Mouse (Mus musculus) lung, postnatal 36 days (tissue): ENCODE results near the gene Olfr427.
"Not testable (repeated sequence)": the region's sequence is repeated elsewhere in the genome, so short reads cannot be mapped to it uniquely, and the experiment has no call there.

Experiments used
- DNase-seq: peaks from one replicate; pipeline ENCODE4 v3.0.0; 2022; ENCODE audit warnings: mixed read lengths

Gene Olfr427

DNA sequence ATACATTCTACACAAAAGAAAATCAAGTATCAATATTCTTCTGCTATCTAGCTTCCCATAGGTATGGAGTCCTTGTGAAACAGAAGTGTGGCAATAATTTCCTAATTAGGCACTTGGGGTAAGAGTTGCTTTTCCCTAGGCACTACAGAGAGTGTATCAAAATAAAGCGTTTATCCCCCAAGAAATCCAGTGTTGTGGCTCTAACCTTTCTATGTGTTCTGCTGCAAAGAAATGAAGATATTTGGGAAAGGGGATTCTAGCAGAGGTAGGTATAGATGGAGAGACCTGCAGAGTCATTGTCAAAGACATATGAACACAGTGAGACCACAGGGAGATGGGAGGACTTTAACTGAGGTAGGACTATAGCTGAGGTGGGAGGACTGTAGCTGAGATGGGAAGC, at the start of gene Olfr427:
Gene Olfr427 (plus strand): TSS at position 301 of the 400 bp plus-strand sequence.
- no peak for DNase-seq

DNA sequence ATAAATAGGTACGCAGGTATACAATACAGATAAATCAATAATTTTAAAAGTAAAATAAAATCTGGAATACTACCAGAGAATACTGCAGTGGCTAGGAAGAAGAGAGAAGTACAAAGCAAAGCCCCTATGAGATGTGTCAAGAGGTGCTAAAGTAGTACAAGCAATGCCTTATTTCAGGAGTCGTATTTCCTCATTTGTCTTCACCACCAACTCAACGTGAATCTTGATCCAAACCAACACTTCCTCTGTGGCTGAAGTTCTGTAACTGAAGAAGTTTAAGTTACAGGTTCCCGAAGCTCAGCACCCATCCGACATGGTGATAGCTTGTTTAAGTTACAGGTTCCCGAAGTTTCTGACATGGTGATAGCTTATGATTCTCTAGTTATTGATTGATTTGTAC, 48.5 kb upstream of the Olfr427 start:
- DNase-seq, result not testable (repeated sequence)

DNA sequence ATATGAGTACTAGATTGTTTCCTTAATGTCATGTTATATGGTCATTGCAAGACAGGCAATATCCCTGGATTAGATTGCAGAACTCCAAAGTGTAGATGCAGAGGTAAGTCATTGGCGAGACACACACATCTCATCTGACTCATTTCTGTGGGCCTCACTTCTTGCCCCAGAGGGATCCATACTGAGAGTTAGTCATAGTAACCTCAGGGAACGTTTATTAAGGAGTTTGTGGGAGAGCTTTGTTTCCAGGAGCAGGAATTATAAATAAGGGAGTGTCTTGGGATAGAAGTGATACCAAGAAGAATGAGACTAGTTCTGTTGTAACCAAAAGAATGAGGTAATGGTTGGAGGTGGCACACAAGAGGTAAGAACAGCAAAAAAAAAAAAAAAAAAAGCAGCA, 47.8 kb upstream of the Olfr427 start, which contains the start of gene Olfr432:
Gene Olfr432 (plus strand): TSS at position 313 of the 400 bp plus-strand sequence.
- DNase-seq, result no peak

DNA sequence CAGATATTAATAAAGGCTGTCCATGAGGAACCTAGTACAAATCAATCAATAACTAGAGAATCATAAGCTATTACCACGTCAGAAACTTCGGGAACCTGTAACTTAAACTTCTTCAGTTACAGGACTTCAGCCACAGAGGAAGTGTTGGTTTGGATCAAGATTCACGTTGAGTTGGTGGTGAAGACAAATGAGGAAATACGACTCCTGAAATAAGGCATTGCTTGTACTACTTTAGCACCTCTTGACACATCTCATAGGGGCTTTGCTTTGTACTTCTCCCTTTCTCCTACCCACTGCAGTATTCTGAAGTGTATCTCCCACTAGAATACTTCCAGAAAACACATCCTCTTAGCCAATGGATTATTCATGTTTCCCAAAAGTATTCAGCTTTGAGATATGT, 47.3 kb upstream of the Olfr427 start:
- not testable (repeated sequence) for DNase-seq

DNA sequence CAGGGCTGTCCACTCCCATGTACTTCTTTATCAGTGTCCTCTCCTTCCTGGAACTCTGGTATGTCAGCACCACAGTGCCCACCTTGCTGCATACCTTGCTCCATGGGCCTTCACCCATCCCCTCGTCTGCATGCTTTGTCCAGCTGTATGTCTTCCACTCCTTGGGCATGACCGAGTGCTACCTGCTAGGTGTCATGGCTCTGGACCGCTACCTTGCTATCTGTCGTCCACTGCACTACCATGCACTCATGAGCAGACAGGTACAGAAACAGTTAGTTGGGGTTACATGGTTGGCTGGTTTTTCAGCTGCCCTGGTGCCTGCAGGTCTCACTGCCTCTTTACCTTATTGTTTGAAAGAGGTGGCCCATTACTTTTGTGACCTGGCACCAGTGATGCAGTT, 46.2 kb upstream of the Olfr427 start:
- no peak for DNase-seq

DNA sequence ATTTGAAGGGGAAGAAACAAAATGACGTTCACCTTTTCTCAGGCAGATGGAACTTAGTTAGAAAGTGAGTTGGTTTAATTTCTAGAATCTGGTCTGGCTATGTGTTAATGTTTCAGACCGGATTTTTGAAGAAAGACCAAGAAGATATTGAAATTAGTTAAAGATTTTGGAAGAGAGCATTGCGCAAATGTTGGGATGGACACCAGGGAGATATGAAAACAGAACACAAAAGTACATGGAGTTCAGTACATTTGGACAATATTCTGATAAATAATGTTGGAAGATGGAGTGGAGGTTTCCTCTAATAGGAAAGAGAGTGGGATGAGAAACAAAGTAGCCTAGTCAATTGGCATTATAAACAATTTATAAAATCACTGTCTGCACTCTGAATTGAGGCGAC, 45.2 kb upstream of the Olfr427 start:
- DNase-seq, result no peak

DNA sequence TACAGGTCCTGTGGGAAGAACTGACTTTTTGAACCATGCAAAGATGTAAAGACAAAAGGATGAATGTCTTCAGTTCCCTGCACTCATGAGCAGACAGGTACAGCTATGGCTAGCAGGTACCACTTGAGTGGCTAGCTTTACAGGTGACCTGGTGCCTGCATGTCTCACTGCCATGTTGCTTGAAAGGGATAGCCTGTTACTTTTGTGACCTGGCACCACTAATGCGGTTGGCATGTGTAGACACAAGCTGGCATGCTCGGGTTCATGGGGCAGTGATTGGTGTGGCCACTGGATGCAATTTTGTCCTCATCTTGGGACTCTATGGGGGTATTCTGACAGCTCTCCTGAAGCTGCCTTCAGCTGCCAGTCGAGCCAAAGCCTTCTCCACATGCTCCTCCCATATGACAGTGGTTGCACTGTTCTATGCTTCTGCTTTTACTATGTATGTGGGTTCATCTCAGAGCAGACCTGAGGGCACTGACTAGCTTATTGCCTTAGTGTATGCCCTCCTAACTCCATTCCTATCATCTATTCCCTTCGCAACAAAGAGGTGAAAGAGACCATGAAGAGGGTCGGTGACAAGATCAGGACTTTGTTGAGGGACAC, 44.7 kb upstream of the Olfr427 start:
- no peak for DNase-seq

DNA sequence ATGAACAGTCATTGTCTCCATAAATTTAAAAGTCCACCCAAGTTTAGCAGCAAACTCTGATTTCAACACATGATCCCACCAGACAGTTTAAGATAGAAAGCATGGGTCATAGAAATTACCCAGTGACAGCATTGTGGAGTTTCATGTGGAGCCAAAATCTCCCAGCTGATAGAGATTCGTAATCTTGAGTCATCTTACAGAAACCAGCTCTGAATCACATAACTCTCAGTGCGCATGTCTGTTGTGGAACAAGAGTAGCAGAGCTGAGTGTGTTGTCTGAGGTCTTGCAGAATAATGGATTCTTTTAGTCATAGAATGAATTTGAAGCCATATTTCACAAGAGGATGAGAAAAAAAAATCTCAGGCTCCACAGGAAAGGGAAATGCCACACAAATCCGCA, 43.7 kb upstream of the Olfr427 start:
- DNase-seq, result no peak

DNA sequence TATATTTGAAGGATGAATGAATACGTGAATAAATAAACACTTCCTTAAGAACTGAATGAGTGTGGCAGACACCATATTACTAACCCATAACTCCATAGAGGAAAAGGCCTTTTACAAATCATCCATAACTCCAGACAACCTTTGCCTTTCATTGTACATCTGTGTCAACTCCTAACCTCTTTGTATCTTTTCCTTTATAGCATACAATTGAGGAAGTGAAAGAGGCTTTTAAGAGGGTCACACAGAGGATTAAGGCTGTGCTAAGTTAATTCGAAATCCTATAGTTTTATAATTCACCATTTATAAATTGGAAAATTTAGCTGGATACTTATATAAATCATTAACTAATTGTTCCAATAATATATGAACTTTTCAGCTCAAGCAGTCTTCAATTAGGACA, 41.4 kb upstream of the Olfr427 start:
- DNase-seq, result no peak

DNA sequence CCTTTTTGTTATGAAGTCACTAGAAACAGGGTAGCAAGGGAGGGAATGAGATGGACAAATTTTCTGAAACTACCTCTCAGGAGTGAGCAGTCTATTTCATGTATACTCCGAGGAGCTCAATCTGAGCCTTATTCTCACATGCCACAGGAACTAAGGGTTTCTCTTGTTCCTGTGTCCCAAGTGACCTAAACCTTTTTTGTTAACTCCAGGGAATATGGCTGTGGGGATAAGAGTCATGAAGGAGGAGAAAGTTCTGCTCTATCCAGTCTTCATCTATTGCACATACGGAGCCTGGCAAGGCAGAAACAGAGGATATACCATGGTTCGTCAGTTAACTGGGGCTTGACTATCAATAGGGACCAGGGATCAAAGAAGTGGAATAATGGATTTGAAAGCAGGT, 30.4 kb upstream of the Olfr427 start, which contains the start of gene Olfr430:
Gene Olfr430 (plus strand): TSS at position 301 of the 400 bp plus-strand sequence.
- no peak for DNase-seq

DNA sequence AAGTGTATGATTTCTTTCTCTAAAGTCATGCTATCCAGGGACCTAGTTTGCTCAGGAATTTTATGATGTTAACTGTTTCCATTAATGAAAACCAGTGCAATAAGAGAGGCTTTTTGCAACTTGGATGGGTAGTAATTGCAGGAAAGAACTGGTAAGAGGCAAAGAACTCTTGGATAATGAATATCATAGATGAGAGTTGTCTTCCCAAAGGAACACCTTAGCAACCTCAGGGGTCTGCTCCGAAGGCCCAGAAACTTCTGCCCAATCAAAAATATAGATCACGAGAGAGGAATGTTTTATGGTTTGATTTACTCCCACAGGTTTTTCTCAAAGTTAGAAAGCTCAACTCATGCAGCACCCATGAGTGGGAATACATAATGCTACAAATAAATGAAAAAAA, 12.7 kb upstream of the Olfr427 start, which contains the start of gene Olfr429:
Gene Olfr429 (plus strand): TSS at position 301 of the 400 bp plus-strand sequence.
- no peak for DNase-seq

DNA sequence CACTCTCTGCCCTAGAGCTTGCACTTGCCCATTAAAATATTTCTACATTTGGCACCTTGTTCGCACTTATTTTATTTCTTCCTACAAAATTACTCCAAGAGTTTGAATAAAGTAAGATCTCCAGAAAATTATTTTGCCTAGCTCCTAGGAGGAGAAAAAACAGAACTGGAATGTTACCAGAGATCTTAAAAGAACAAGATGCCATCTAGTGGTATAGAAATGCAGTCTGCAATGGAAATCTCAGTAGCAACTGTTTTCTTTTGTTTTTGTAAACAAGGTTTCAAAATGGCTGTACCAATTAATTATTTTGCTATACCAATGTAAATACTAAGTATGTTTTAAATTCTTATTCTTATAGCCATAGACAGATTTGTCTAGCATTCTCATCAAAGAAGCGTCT, 7.0 kb downstream of the Olfr427 start:
- no peak for DNase-seq

DNA sequence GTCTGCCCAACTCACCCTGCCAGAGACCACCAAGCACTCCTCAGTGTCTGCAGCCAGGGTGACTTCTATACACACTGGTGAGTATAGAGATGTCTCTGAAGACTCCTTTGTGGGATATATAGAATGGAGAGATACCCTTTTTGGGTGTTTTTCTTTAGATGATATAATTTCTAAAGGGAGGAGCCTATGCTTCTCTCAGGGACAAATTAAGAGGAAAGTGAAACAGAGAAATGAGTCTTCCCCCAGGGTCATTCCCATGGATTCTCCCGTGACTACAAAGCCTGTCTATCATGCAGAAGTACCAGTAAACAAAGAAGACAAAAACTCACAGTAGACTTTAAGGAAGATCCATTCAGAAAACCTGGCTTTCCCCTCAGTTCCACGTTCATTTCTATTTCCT, 24.4 kb downstream of the Olfr427 start, which contains the start of gene Olfr231:
Gene Olfr231 (minus strand): TSS at position 101 of the 400 bp plus-strand sequence.
- DNase-seq, result no peak

DNA sequence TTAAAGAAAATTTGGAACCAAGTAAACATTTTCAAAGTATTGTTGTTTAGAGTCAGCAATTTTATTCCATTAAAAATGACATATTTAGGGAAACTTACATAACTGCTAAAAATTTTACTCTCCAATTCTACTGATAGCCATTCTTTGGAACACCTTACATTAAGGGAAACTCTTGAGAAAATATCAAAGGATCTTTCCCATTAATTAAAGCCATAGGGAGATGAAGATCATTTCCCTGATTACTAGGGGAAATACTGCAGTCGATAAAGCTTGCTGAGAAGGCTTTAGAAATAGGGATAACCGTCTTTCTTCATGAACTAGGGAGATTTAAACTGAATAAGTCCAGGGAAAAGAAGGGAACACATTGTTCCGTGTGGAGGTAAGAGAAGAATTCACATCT, 34.5 kb downstream of the Olfr427 start, which contains the start of gene Olfr424:
Gene Olfr424 (plus strand): TSS at position 301 of the 400 bp plus-strand sequence.
- DNase-seq, result no peak

DNA sequence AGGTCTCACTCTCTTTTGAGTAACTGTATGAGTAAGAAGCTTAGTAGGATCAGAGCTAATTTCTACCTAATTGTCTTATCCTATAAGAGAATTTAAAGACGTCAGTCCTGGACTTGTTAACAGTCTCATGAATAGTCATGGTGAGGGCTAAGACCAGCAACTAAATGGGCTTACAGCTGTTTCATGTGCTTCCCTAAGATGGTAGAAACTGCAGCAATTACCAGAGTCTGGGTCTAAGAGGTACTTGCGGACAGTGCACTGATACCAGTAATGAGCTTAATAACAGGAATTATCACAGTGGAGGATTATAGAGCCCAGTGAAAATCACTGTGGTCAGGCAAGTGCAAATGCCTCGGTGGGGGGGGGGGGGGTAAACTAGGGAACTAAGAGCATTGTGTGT, 35.3 kb downstream of the Olfr427 start:
- DNase-seq, result no peak

DNA sequence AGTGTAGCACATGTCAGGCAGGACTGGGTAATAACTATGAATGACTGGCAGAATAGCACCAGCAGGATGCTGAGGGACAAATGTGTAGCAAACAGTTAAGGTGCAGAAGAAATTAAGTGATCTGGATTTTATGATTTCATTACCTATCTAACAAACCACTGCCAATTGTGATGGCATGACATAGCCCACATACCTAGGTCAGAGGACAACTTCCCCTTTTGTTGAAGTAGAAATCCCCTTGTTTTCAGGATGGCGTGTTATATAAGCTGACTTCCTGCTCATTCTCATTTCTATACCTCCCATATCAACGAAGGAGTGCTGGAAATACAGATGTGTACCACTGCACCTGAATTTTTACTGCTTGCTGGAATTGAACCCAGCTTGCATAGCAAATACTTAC, 44.7 kb downstream of the Olfr427 start:
- DNase-seq, result no peak

DNA sequence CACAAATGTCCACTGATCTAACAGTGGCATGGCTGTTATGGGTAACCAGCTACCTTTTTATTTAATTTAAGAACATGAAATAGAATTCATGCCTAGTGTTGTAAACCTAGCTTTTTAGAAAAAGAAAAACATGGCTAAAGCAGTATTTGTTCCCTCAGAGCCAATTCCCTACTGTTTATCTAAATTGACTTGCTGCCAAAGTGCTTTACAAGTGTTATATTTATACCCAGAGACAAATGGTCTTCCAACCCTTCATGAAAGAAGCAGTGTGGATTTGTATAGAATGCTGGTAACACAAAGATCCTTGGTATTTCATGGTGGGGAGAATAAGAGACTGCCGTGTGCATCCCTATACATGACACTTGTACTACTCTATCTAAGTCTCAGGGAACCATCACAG, 50.0 kb downstream of the Olfr427 start:
- DNase-seq, result no peak

DNA sequence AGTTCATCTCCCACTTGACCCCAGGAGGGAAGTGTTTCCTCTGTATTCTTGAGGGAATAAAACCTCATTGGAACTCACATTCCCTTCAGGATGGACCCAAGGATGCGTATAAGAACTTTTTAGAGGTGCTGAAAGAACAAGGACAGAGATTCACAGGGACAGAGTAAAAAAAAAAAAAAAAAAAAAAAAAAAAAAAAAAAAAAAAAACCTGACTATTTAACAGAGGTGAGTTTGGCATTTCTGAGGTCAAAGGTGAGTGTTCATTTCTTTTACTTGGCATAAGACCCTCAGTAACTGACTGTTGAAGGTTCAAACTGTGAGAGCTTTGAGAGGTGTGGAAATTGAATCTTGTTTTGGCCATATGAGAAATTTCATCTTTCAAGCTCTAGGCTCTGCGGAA, 52.6 kb downstream of the Olfr427 start:
- no peak for DNase-seq
